Mouse (Mus musculus) heart, embryonic 12.5 days (tissue): ENCODE data around the gene Fgf12. TPM values are rescaled to one million over a fixed set of nuclear protein-coding genes. Genes with fewer than 3 reads are reported as not detected.

Source experiments
- ATAC-seq: fragments of 200-750 bp; cut with Nextera tagmentation; 2 replicates; pipeline ENCODE4 v1.8.0; 2017; ENCODE audit warnings: moderate TSS enrichment, moderate library complexity; ENCODE audit not compliant: insufficient number of reproducible peaks, low FRiP score
- H3K27ac ChIP-seq: fragments of 300-500 bp; sonication (generic); 2 replicates; pipeline ENCODE4 v1.5.1; 2016; ENCODE audit warnings: mild to moderate bottlenecking, moderate library complexity; ENCODE audit not compliant: poor library complexity, severe bottlenecking
- H3K27me3 ChIP-seq: fragments of 300-500 bp; sonication (generic); replicated peaks from 2 replicates; pipeline ENCODE4 v1.6.1; 2016; ENCODE audit warnings: mild to moderate bottlenecking, moderate library complexity
- H3K36me3 ChIP-seq: fragments of 300-500 bp; sonication (generic); 2 replicates; pipeline ENCODE4 v1.6.1; 2016; ENCODE audit warnings: mild to moderate bottlenecking, moderate library complexity
- H3K4me1 ChIP-seq: fragments of 300-500 bp; sonication (generic); replicated peaks from 2 replicates; pipeline ENCODE4 v1.6.1; 2016; ENCODE audit warnings: mild to moderate bottlenecking
- H3K4me2 ChIP-seq: fragments of 300-500 bp; sonication (generic); 2 replicates; pipeline ENCODE4 v1.6.1; 2016; ENCODE audit warnings: mild to moderate bottlenecking, moderate library complexity
- H3K4me3 ChIP-seq: fragments of 300-500 bp; sonication (generic); 2 replicates; pipeline ENCODE4 v1.5.1; 2016; ENCODE audit warnings: mild to moderate bottlenecking
- H3K9ac ChIP-seq: fragments of 300-500 bp; sonication (generic); 2 replicates; pipeline ENCODE4 v1.6.1; 2016; ENCODE audit warnings: mild to moderate bottlenecking, moderate library complexity
- H3K9me3 ChIP-seq: fragments of 300-500 bp; sonication (generic); replicated peaks from 2 replicates; pipeline ENCODE4 v1.6.1; 2016; ENCODE audit warnings: mild to moderate bottlenecking, moderate library complexity
- WGBS: fragments of 180-500 bp; shearing (Covaris S2); methylation state at CpG from one replicate; pipeline ENCODE4 v1.1.7; 2016; 5-methylcytosine and 5-hydroxymethylcytosine counted together
- polyA plus RNA-seq: library from polyadenylated mRNA; unstranded; fragments of >200 nt; fragmentation: Nextera tagmentation; extraction: Ambion mirVana; gene quantifications from 2 replicates; pipeline ENCODE4 v1.2.1, GENCODE M21; 2016

Fgf12 gene
- polyA plus RNA-seq, 1 experiment from 2014 or later = 8.3 TPM

DNA sequence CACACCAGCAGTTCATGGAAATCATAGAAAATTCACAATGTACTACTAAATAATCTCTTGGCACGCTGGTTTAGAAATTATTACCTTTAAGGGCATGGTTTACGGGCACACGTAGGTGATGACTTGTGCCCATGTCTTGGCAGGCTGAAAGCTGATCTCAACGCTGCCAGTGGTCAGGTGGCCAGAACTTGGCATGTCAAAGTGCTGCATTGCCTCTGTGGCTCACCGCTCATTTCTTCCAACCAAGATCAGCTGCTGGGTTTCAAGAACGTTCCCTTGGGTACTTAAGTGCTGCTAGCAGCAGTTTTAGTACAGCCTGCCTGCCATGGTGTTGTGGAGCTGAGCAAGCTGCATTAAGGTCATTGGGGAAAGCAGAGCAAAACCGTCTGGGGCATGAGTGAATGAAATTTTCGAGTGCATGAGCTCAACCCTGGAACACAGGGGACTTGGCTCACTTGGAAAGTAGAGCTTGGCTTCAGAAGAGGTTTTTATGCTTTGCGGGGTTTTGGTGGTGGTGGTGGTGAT lies 63.9 kb downstream of the Fgf12 start:
- no peak overlapping the region for H3K4me2 ChIP-seq
- 80% methylated on average over 9 of the region's 9 CpGs for WGBS
- no peaks in the 10 kb centered on the region for H3K4me1 ChIP-seq
- ATAC-seq = no peak
- no peaks in the 10 kb centered on the region for H3K36me3 ChIP-seq
- H3K9ac ChIP-seq = no peak overlapping the region
- no peaks in the 10 kb centered on the region for H3K27me3 ChIP-seq
- no peak overlapping the region for H3K4me3 ChIP-seq
- H3K27ac ChIP-seq = no peak overlapping the region
- H3K9me3 ChIP-seq = no peaks in the 10 kb centered on the region

DNA sequence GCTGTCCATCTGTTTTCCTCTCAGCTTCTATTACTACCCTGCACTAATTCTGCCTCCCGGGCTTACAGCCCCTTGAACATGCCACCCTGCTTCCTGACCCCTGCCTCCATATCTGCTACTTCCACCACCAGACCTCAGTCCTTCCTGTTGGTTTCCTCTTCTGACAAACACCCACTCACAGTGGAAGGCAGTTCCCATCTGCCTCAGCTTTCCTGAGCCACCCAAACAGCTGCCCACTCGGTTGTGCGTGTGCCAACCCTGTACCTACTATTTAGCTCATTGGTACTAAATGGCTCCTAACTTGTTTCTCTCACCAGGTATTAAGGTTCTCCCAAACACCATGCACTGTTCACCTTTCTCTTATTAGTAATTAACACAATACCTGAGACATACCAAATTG lies 71.2 kb downstream of the Fgf12 start:
- WGBS = 61% methylated on average over 3 of the region's 3 CpGs

DNA sequence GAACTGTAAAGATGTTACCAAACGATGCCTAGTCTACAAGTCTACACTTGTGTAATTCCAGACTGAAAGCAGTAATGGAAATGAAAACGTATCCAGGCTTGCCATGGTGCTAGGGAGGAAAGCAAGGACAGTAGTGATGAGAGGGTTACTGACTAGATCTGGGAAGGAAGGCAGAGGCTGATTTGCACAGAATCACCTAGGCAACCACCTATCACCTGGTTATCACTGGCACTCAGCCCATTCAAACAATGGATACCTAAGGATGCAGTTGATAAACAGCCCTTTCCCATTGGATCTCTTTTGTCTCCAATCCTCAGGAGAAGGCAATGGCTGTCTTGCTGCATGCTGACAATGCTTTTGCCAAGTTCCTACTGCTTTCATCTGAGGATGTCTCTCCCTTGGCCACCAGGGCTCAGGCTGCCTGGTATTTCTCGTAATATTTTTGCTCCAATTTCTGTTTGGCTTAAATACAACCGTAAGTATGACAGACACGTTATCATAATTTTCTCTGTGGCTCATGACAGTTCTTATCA lies 84.0 kb downstream of the Fgf12 start:
- H3K9me3 ChIP-seq = no peaks in the 10 kb centered on the region
- no peak overlapping the region for H3K9ac ChIP-seq
- H3K4me2 ChIP-seq = no peak overlapping the region
- no peak overlapping the region for H3K27ac ChIP-seq
- H3K4me3 ChIP-seq = no peak overlapping the region
- no peaks in the 10 kb centered on the region for H3K4me1 ChIP-seq
- no peaks in the 10 kb centered on the region for H3K36me3 ChIP-seq
- H3K27me3 ChIP-seq = no peaks in the 10 kb centered on the region
- ATAC-seq = no peak
- 71% methylated on average over 5 of the region's 5 CpGs for WGBS

More for the DNA sequence above, 71.2 kb downstream of the Fgf12 start:
- H3K4me3 ChIP-seq = no peak overlapping the region
- H3K27me3 ChIP-seq = no peaks in the 10 kb centered on the region
- H3K9me3 ChIP-seq = no peaks in the 10 kb centered on the region
- no peak overlapping the region for H3K9ac ChIP-seq
- no peak overlapping the region for H3K4me2 ChIP-seq
- H3K36me3 ChIP-seq = no peaks in the 10 kb centered on the region
- H3K4me1 ChIP-seq = no peaks in the 10 kb centered on the region
- ATAC-seq = no peak
- H3K27ac ChIP-seq = no peak overlapping the region

DNA sequence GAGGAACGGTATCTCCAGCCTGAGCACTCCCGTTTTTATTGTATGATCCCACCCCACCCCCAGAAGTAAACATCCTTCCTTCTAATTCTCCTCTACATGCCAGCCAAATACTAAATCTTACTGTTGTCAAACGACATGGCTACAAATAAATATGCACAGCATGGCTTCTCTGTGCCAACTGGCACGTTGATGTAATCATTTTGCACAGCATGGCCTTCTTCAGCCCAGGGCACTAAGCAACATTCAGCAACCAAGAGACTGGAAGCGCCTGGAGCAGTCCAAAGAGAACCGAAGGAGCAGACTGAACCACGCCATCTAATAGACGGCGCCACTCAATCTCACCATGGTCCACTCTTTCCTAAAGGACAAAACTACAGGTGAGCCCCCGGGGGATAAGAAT lies 100.2 kb downstream of the Fgf12 start:
- Histone ChIP-seq H3K9me3 (no peaks in the 10 kb centered on the region), H3K9ac (no peak overlapping the region), H3K4me2 (no peak overlapping the region), H3K4me3 (no peak overlapping the region), H3K27me3 (no peaks in the 10 kb centered on the region), H3K36me3 (no peaks in the 10 kb centered on the region), H3K27ac (no peak overlapping the region), H3K4me1 (no peaks in the 10 kb centered on the region)
- 85% methylated on average over 10 of the region's 10 CpGs for WGBS
- no peak for ATAC-seq

DNA sequence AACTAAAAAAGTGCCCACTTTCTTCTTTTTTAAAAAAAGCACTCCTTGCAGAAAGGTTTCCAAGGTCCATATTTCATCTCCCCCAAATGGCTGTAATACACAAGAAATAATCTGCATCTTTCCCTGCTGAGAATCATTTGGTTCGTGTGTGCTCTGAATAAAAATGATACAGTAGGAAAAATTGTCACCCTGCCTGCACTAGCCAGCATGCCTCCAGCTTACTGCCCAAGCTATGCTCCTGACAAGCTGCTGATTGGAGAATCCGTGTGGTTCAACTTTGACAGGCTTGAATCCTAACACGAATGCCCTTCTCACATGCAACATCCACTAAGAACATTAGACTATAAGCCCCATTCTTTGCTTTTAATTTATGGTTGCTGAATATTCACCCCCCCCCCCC lies 102.3 kb downstream of the Fgf12 start:
- 59% methylated on average over 3 of the region's 3 CpGs for WGBS
- no peak for ATAC-seq
- no peak overlapping the region for H3K4me3 ChIP-seq

DNA sequence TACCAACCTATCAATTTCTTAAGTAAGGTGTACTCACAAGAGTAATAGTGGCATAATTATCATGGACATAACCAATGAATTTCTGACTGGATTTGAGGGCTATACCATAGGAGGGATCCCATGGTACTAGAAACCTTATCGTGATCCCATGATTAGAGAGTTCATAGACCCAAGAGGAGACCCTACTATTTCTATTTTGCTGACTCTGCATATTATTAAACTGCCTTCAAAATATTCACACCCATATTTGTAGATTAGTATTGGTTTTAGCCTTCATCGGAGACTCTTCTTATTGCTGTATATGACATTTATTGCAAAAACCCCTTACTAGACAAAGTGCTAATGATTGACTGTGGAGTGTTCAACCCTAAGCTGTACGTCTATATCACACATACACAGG lies 107.8 kb downstream of the Fgf12 start:
- no peaks in the 10 kb centered on the region for H3K27me3 ChIP-seq
- no peak overlapping the region for H3K4me3 ChIP-seq
- no peak overlapping the region for H3K27ac ChIP-seq
- no peaks in the 10 kb centered on the region for H3K9me3 ChIP-seq
- ATAC-seq = no peak
- WGBS = 83% methylated on average over 3 of the region's 3 CpGs
- no peak overlapping the region for H3K9ac ChIP-seq
- H3K4me1 ChIP-seq = no peaks in the 10 kb centered on the region
- H3K36me3 ChIP-seq = no peaks in the 10 kb centered on the region
- no peak overlapping the region for H3K4me2 ChIP-seq

More for the DNA sequence above, 102.3 kb downstream of the Fgf12 start:
- Histone ChIP-seq H3K9me3 (no peaks in the 10 kb centered on the region), H3K9ac (no peak overlapping the region), H3K4me1 (no peaks in the 10 kb centered on the region), H3K27me3 (no peaks in the 10 kb centered on the region), H3K4me2 (no peak overlapping the region), H3K36me3 (no peaks in the 10 kb centered on the region), H3K27ac (no peak overlapping the region)

DNA sequence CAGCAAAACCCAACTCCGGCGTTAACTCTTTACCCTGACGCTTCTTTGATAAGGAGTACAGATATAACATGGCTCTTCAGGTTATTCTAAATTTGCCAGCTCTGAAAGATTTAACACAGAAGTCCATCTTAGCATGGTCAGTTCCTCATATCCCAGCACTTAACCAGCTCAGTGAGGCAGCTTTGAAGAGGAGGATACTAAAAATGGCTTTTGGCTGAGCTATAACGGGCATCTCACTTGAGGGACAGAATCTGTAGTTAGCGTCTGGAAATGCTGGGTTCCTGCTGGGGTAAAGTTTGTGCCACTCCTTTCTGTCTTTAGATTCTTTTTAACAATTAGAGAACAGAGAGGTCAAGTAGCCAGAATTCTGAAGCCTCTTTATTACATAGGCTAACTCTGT lies 121.1 kb downstream of the Fgf12 start:
- H3K36me3 ChIP-seq = no peaks in the 10 kb centered on the region
- H3K9ac ChIP-seq = no peak overlapping the region
- H3K4me2 ChIP-seq = no peak overlapping the region
- H3K27ac ChIP-seq = peak overlapping the region; percentile 34
- H3K27me3 ChIP-seq = no peaks in the 10 kb centered on the region
- ATAC-seq = no peak
- H3K4me3 ChIP-seq = no peak overlapping the region
- peaks cover 7% of the 10 kb centered on the region for H3K4me1 ChIP-seq
- no peaks in the 10 kb centered on the region for H3K9me3 ChIP-seq
- 39% methylated on average over 5 of the region's 5 CpGs for WGBS

DNA sequence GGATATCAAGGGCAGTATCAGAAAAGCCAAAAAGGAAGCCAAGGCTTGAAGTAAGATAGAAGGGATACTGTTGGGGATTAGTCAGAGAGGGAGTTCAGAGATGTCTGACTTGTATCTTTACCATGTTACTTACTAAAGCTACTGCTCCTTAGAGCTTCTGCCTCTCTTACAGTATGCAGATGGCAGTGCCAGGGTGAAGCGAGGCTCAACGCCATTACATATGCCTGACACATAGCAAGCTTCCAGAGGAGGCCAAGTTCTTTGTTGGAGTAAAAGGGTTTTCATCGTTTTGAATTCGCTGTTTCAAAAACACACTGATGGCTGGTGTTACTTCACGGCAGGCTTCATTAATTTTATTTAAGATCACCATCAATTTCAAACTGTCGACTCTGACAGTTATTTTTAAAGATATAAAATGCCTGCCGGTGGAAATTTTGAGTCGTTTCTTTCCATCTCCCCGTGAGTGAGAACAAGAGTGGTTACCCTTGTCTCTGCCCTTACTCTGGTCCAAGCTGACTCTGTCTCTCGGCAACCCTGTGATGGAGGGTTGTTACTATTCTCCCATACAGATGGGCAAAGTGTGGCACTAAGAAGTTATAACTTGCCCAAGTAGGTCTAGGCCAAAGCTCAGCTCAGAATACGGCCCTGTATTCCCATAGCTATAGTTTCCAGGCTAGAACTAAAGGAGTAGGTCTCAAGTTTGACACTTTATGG lies 121.9 kb downstream of the Fgf12 start:
- no peaks in the 10 kb centered on the region for H3K9me3 ChIP-seq
- no peaks in the 10 kb centered on the region for H3K36me3 ChIP-seq
- H3K27ac ChIP-seq = peak overlapping the region; percentile 34; the same call in 1 of the 2 replicates
- no peak overlapping the region for H3K4me3 ChIP-seq
- no peak overlapping the region for H3K9ac ChIP-seq
- H3K4me2 ChIP-seq = no peak overlapping the region
- H3K27me3 ChIP-seq = no peaks in the 10 kb centered on the region
- 79% methylated on average over 11 of the region's 11 CpGs for WGBS
- H3K4me1 ChIP-seq = peaks cover 7% of the 10 kb centered on the region
- ATAC-seq = no peak

DNA sequence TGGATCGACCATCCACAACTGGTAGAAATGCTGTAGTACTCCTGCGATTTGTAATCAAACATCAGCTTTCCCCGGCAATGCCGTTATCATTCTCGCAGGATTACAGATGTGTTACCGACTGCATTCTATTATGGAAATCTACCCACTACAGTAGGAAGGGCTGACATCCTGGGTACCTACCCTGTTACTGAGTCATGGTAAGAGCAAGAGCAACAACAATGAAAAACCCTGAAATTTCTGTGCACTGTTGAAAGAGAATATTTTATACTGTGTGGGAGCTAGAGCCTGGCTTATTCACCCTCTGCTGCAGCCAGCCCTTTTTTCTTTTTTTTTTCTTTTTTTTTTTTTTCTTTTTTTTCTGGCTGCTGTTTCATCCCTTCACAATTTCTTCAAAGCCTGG lies 126.6 kb downstream of the Fgf12 start:
- ATAC-seq = no peak

DNA sequence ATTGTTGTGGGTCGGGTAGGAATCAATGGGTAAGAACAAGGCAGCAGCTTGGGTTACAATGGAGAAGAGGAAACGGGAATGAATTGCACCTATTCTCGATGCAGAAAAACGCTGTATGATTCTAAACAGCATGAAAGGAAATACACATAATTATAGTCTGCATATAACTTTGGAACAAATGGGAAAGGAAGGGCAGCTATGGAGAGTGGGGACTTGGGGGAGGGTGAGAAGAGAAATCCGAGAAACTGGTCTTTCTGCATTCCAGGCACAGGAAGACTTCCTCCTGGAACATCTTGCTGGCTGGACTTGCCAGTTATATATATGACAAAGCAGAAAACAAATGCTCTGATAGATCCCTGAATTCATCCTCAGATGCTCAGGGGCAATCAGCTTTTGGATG lies 127.2 kb downstream of the Fgf12 start:
- no peak overlapping the region for H3K4me2 ChIP-seq
- WGBS = 60% methylated on average over 5 of the region's 5 CpGs
- no peaks in the 10 kb centered on the region for H3K4me1 ChIP-seq
- no peak for ATAC-seq
- H3K9me3 ChIP-seq = peaks cover 7% of the 10 kb centered on the region
- no peak overlapping the region for H3K9ac ChIP-seq
- no peaks in the 10 kb centered on the region for H3K36me3 ChIP-seq
- H3K27ac ChIP-seq = no peak overlapping the region
- H3K4me3 ChIP-seq = no peak overlapping the region
- no peaks in the 10 kb centered on the region for H3K27me3 ChIP-seq

More for the DNA sequence above, 126.6 kb downstream of the Fgf12 start:
- H3K4me2 ChIP-seq = no peak overlapping the region
- 67% methylated on average over 6 of the region's 6 CpGs for WGBS
- no peak overlapping the region for H3K27ac ChIP-seq
- peaks cover 3% of the 10 kb centered on the region for H3K4me1 ChIP-seq
- peaks cover 7% of the 10 kb centered on the region for H3K9me3 ChIP-seq
- no peaks in the 10 kb centered on the region for H3K36me3 ChIP-seq
- no peak overlapping the region for H3K9ac ChIP-seq
- no peak overlapping the region for H3K4me3 ChIP-seq
- no peaks in the 10 kb centered on the region for H3K27me3 ChIP-seq

DNA sequence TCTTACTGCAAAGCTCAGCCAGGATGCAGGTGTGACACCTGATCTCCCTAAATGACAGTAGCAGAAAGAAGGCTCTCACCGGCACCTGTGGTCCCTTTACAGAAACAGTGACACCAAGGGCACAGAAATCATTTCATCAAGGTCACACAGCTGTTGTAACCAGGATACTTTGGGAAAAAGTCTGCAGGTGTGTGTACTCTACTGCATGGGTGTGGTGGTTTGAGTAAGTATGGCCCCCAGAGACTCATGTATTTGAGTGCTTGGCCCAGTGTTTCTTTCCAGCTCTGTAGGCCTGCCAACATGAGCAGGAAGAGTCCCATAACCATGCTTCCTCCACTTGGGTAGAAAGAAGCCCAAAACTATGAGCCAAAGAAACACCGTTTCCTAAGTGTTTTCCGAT lies 138.5 kb downstream of the Fgf12 start:
- WGBS = 68% methylated on average over 3 of the region's 3 CpGs
- H3K27ac ChIP-seq = no peak overlapping the region

More for the DNA sequence above, 138.5 kb downstream of the Fgf12 start:
- Histone ChIP-seq H3K4me1 (no peaks in the 10 kb centered on the region), H3K4me3 (no peak overlapping the region), H3K4me2 (no peak overlapping the region), H3K9ac (no peak overlapping the region), H3K9me3 (no peaks in the 10 kb centered on the region), H3K36me3 (no peaks in the 10 kb centered on the region), H3K27me3 (no peaks in the 10 kb centered on the region)
- ATAC-seq = no peak
